Mouse (Mus musculus) urinary bladder, postnatal 36 days (tissue): ENCODE data around the gene Dcaf5.

Experiments
- DNase-seq, 2 experiments: peaks; one replicate each; pipeline ENCODE4 v3.0.0; 2022; ENCODE audit warnings: low spot score in 2 of 2, mixed read lengths in 1 of 2

Gene Dcaf5

GRCm38 (mm10) chr12:80407824-80408223, 28.6 kb downstream of the Dcaf5 start:
- peak in 1 of 2 experiments; percentile 7 for DNase-seq

- peak in 1 of 2 experiments; percentile 10 for DNase-seq
Measured at GRCm38 (mm10) chr12:80406650-80407049, 29.8 kb downstream of the Dcaf5 start.

- DNase-seq, result no peak
Measured at GRCm38 (mm10) chr12:80404139-80404538, 32.3 kb downstream of the Dcaf5 start.

- no peak for DNase-seq
Measured at GRCm38 (mm10) chr12:80399147-80399546, 37.3 kb downstream of the Dcaf5 start.

- no peak for DNase-seq
Measured at GRCm38 (mm10) chr12:80396397-80396796, 40.0 kb downstream of the Dcaf5 start.

- no peak for DNase-seq
Measured at GRCm38 (mm10) chr12:80395270-80395669, 41.1 kb downstream of the Dcaf5 start.

- no peak for DNase-seq
Measured at GRCm38 (mm10) chr12:80394045-80394444, 42.4 kb downstream of the Dcaf5 start.

- no peak for DNase-seq
Measured at GRCm38 (mm10) chr12:80389448-80389847, 47.0 kb downstream of the Dcaf5 start.

GRCm38 (mm10) chr12:80387326-80387725, 49.1 kb downstream of the Dcaf5 start:
- DNase-seq, result no peak

GRCm38 (mm10) chr12:80385361-80385760, 51.0 kb downstream of the Dcaf5 start:
- no peak for DNase-seq

- DNase-seq, result no peak
Measured at GRCm38 (mm10) chr12:80383478-80383877, 52.9 kb downstream of the Dcaf5 start.

- DNase-seq, result no peak
Measured at GRCm38 (mm10) chr12:80382794-80383193, 53.6 kb downstream of the Dcaf5 start.

GRCm38 (mm10) chr12:80379831-80380457, 56.5 kb downstream of the Dcaf5 start:
- no peak for DNase-seq

- DNase-seq, result no peak
Measured at GRCm38 (mm10) chr12:80379393-80379792, 57.0 kb downstream of the Dcaf5 start.

- DNase-seq, result no peak
Measured at GRCm38 (mm10) chr12:80377604-80378003, 58.8 kb downstream of the Dcaf5 start.

GRCm38 (mm10) chr12:80375721-80376120, 60.7 kb downstream of the Dcaf5 start:
- DNase-seq, result no peak

- DNase-seq, result no peak
Measured at GRCm38 (mm10) chr12:80374736-80375135, 61.7 kb downstream of the Dcaf5 start.

- no peak for DNase-seq
Measured at GRCm38 (mm10) chr12:80372946-80373345, 63.5 kb downstream of the Dcaf5 start.

GRCm38 (mm10) chr12:80367227-80367626, 69.2 kb downstream of the Dcaf5 start:
- no peak for DNase-seq

GRCm38 (mm10) chr12:80366004-80366480, 70.4 kb downstream of the Dcaf5 start:
- peak; percentile 10 to 14 for DNase-seq

- DNase-seq, result no peak
Measured at GRCm38 (mm10) chr12:80365345-80365744, 71.1 kb downstream of the Dcaf5 start.

- no peak for DNase-seq
Measured at GRCm38 (mm10) chr12:80361655-80362054, 74.7 kb downstream of the Dcaf5 start.

GRCm38 (mm10) chr12:80360321-80360720, 76.1 kb downstream of the Dcaf5 start:
- DNase-seq, result no peak

GRCm38 (mm10) chr12:80344777-80345231, 91.6 kb downstream of the Dcaf5 start:
- DNase-seq, result no peak
